Mouse (Mus musculus) large intestine, adult 2 months (tissue): ENCODE measurements around the gene Plekhh2. TPM values are rescaled to one million over a fixed set of nuclear protein-coding genes. Genes with fewer than 3 reads are reported as not detected.
"Not testable (repeated sequence)": the region's sequence is repeated elsewhere in the genome, so short reads cannot be mapped to it uniquely, and the experiment has no call there.

ENCODE experiments used
- DNase-seq: peaks from one replicate; pipeline ENCODE4 v3.0.0-alpha.2; 2012; ENCODE audit warnings: low read depth, low spot score
- WGBS: fragments of 180-500 bp; shearing (Covaris S2); methylation state at CpG from one replicate; pipeline ENCODE4 v1.1.7; 2018; 5-methylcytosine and 5-hydroxymethylcytosine counted together
- polyA plus RNA-seq: library from polyadenylated mRNA; depleted of rRNA; stranded (reverse); fragments of >200 nt; gene quantifications from 2 replicates; pipeline ENCODE4 v1.2.3, GENCODE M21; 2012

Plekhh2 gene
- polyA plus RNA-seq, 1 experiment: 2.3 TPM

DNA sequence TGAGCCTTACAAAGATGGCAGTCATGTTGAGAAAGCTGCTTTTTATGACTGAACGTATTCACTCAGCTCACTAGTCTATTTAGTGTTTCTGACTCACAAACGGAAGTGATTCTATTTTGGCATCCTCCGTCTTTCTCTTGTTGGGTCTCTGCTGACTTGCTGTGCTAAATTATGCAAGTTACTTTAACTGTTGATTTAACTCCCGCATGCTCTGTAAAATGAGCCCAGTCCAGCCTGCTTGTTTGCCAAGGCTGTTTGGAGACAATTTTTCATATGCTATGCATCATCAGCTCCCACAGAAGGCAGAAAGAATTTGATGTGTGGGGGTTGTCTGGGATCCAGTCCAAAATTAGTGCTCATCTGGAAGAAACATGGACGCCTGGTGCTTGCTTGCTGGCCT is 1.3 kb upstream of the Plekhh2 start:
- 15% methylated on average over 5 of the region's 5 CpGs for WGBS
- no peak for DNase-seq

DNA sequence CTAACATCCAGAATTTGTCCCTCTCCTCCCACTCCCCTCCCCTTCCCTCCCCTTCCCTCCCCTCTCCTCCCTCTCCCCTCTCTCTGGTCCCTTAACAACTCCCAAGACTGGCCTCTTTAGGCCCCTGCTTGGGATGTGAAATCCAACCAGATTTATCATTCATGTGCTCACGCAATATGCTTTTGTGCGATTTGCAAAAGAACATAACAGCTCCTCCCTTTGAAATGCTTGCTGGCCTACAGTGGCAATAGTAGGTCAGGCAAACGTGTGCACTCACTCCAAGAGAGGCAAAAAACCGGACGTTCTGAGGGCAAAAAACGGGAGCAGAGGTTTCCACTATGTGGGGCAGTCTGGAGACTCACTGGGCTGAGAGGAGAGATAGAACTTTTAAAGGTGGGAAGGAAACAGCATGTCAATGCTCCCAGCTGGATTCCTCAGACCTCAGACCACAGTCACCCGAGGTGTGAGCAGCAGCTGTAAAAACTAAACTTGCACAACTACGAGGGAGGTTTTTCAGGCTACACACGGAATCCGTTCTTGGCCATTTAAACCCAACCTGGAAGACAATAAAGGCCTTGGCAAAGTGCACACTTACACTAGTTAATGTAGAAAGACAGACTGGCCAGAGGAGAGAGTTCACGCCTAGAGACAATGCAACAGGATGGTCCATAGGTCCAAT is 595 bp upstream of the Plekhh2 start:
- DNase-seq: no peak
- WGBS: 33% methylated on average over 11 of the region's 11 CpGs

DNA sequence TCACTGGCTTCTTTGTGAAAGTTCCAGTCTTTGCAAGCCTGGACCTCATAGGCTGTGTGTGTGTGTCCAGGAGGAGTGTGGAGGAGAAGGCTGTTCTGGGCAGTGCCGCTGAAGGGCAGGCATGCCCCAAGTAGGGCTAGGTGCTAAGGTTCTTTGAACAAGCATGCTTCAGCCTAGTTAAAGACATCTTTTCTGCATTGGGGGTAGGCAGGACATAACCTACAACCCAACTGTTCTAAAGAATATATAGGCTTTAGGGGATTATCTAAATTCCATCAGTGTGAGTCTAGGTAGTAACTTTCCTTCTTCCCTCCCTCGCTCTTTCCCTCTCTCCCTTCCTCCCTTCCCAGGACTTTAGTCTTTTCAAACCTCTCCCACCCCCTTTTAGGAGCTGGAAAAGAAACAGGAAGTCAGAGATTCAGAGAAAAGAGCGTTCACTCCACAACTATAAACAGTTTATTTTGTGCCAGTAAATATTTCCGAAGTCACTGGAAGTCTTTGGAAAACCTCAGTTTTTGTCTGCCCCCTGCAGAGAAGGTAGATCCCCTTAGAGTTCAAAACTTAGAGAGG is 906 bp downstream of the Plekhh2 start:
- whole genome bisulfite sequencing: 12% methylated on average over 4 of the region's 4 CpGs
- DNase-seq: no peak

DNA sequence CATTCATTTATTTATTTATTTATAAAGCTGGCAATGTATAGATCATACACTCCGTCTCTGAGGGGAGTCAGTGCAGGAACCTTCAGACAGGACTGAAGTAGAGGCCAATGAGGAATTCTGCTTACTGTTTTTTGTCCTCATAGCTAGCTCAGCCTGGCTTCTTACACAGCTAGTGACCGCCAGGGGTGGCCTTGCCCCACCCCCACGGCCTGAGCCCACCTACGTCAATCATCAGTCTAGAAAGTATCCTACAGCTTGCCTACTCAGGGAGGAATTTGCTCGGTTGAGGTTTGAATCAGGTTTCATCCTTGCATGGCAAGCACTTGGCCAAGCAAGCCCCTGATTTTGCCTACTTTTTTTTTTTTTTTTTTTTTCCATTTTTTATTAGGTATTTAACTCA is 4.2 kb downstream of the Plekhh2 start:
- 87% methylated on average over 5 of the region's 5 CpGs for WGBS
- no peak for DNase-seq

DNA sequence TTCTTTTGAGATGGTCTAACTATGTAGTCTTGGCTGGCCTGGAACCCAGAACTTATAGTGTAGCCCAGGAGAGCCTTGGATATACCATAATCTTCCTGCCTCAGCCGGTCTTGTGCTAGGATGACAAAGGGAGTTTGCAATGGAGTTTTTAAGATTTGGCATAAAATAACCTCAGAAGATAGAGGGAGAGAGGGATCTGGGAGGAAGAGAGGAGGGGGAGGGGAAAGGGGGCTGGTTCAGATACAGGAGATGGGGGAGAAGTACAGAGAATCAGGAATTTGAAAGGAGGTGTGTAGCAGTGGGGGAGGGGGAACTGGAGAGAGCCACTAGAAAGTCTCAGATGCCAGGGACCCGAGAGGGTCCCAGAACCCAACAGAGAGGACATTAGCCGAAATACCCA is 7.7 kb downstream of the Plekhh2 start:
- DNase-seq: no peak
- WGBS: 87% methylated on average over 3 of the region's 3 CpGs

DNA sequence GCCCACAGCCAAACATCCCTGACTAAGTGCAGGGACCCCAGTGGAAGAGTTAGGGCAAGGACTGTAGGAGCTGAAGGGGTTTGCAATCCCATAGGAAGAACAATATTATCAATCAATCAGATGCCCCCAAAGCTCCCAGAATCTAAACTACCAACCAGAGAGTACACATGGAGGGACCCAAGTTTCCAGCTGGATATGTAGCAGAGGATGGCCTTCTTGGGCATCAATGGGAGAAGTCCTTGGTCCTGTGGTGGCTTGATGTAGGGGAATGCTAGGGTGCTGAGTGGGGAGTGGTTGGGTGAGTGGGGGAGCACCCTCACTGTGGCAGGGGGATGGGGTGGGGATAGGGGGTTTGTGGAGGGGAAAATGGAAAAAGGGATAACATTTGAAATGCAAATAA is 8.4 kb downstream of the Plekhh2 start:
- no peak for DNase-seq

DNA sequence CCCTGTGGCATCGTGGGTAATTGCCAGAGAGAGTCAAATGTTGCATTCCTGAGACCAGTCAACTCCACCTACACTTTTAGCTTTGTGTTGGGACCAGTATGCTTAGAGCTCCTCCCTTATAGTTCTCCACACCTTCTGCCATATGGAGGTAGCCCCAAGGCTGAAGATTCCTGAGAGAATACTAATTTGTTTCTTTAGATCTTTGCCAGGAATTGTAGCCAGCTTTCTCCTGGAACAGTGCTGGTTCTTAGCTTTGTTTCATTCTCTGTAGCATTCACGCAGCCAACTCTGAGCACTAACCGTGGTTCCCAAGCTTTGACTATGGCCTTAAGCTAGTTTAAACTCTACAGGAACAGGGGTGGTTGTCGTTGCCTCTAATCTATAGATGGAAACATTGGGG is 17.7 kb downstream of the Plekhh2 start:
- DNase-seq: no peak
- WGBS: 69% methylated on average over 4 of the region's 4 CpGs

DNA sequence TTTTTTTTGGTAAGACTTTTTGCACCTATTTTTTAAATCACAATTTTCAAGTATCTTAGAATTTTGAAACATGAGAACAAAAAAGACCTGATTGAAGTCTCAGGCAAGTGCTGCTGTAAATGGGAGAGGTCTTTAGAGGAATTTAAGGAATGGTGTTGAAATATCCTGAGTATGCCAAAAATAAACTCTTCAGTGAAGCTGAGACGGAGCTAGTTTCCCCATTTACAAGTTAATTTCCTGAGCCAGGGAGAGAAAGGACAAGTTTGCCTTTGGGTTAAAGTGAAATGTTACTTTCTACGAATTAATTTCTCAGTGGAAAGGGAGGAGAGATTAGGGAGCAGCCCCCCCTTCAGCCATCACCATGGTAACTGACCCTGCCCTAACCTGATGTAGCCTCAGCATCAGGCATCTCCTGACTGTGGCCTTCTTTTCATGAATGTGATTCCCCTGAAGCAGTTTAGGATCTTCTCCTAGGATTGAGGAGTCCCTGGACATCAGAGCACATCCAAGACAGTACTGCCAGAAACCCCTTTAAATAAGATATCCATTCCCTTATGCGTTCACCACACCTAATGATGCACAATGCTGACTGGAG is 18.6 kb downstream of the Plekhh2 start:
- 47% methylated on average over 3 of the region's 3 CpGs for WGBS
- DNase-seq: no peak

DNA sequence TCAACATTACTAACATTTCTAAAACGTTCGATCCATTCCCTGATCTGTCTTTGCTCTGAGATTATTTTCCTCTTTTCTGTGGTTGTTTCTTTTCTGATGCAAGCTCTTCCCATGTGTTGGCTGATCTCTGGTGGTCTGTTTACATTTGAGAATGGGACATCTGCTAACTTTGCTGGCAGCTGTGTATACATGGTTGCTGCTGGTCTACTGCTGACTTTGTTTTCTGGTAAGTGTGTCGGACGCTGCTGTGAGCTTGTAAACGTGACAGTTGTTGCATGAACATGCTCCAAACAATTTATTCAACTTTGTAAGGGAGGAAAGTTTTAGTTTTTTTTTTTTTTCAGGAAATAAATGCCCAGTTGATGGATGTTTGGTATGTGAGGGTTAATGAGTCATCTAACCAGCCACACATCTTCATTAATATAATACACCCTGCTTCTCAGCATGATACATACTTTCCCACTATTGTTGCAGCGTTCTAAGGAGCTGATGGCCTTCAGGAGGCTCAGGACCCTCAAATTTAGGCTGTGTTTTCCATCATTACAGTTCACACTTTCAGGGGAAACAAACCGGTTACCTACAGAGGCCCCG is 21.3 kb downstream of the Plekhh2 start:
- no peak for DNase-seq
- 53% methylated on average over 8 of the region's 8 CpGs for WGBS

DNA sequence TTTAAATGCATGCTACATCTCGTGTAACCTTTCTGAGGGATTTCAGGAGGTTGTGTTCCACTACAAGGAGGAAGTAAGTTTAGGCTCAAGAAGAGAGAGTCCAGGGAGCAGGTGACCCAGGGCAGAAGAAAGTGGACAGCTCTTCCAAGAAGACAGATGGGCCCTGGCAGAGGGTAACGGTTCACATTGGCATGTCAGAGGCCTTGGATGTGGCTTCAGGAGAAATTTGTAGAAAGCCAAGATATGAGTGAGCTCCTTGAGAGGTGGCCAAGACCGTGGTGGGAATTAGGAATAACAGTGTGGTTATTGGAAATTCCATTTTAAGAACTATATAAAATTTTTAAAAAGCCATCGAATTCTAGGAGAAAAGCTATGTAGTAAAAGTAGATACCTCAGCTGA is 22.1 kb downstream of the Plekhh2 start:
- DNase-seq: no peak
- WGBS: 72% methylated on average over 4 of the region's 4 CpGs

DNA sequence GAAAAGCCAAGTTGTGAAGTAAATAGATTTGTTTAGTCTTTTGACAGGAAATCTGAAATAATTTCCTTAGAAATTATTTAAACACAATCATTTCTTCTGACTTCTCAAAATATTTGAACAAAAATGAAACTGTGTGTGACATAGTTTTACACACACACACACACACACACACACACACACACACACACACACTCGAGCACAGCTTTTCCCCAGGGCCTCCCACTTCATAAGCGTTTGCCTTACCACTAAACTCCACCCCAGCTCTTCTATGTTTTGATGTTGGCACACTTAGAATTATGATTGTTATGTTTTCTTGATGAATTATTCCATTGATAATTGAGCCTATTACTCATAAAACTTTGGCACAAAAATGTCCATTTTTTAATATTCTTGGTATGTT is 22.9 kb downstream of the Plekhh2 start:
- 58% methylated on average over 2 of the region's 2 CpGs for WGBS

DNA sequence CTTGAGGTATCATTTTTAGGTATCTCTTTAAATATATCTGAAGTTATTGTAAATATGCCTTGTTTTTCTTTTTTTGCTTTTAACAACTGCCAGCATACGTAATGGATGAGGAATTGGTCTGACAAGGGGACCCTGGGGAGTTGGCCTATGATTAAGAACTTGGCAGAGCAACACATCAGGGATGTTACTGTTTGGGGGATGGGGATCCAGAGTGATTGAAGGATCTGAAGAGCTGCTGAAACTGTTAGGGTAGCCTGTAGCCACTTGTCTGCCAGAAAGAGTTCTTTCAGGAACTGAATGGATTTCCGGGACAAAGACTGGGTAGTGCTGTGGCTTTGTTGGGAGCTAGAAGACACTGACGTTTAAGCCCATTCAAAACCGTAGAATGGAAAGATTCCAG is 23.5 kb downstream of the Plekhh2 start:
- DNase-seq: no peak
- 80% methylated on average over 4 of the region's 4 CpGs for WGBS

More for the DNA sequence above, 22.9 kb downstream of the Plekhh2 start:
- DNase-seq: no peak

DNA sequence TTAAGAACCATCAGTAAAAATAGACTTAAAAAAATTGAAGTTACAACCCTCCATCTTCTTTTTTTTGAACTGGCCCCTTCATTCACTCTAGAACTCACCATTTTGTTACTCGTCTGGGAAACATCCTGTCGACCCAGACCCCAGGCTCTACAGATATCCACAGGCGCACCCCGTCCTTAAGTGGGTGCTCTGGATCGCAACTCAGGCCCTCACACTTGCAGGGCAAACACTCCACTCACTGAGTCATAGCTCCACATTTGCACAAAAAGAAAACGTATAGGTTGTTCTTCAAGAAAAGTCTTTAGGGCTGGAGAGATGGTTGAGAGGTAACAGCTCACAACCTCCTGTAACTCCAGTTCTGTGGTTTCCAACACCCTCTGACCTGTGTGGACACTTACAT is 25.6 kb downstream of the Plekhh2 start:
- no peak for DNase-seq
- 90% methylated on average over 6 of the region's 6 CpGs for WGBS

DNA sequence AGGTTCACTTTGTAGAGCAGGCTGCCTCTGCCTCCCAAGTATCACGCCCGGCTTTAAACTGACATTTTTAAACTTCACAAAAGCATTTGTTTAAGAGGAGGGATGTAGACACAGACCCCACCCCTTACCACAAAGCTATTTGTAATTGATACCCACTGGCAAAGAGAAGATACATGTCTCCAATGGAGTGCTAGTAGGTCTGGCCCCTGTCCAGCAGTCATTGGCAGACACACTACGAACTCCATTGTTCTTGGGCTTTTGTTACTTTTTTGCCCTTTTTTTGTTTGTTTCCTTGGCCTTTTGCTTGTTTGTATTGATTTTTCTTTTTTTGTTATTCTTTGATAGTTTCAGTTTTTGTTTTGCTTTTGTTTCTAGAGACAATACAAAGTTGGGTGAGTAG is 26.3 kb downstream of the Plekhh2 start:
- no peak for DNase-seq
- 82% methylated on average over 3 of the region's 3 CpGs for WGBS

DNA sequence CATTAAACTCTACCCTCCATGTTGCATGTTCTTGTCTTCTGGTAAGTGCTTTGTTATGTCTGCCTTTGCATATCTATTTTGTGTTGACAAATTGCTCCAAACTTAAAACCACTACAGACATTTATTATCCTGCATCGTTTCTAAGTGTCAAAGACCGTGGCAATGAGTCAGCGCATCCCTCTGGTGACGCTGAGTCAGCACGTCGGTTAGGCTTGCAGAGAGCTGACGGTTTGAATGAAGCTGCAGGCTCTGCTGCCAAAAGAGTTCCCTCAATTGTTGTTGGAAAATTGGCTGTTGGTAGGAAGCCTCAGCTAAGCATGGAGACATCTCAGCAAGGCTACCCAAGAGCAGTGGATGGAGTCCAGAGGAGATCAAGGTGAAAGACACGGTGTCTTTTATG is 28.9 kb downstream of the Plekhh2 start:
- DNase-seq: no peak
- WGBS: 62% methylated on average over 8 of the region's 8 CpGs

DNA sequence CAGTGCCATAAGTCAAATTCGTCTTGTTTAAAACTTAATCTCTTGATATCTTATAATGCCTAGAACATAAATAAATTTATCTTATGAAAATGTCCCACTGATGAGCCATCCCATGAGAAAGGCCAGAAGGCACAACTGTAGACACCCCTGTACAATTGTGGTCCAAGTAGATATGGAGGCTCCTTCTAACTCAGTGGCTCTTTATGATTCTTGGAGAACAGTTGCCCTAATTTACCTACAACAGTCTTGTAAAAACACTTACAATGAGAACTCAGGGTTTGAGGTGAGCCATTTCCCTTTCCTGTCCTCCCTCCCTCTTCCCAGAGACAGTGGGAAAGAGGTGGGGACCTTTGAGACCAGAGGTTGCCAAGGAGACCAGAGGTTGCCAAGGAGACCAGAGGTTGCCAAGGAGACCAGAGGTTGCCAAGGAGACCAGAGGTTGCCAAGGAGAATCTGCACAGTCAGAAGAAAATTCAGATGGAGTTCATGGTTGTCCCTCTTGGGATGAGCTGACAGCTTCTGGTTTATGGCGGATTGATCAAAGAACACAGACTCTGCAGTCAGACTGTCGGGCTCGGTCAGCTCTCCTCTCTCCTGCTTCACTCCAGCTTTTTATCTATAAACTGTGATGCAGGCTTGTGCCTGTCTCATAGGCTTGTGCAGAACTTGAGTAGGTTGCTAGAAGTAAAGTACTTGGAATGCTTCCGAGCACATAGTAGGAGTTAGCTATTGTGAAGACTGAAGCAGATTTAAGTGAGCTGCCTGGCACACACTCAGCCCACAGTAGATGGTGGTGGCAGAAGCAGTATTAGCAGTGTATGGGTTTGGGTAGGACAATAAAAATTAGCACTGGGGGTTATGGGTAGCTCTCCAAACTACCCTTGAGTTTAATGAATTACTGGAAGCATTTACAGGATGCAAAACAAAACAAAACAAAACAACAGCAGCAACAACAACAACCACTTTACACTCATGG is 39.5 kb downstream of the Plekhh2 start:
- WGBS: 76% methylated on average over 5 of the region's 5 CpGs
- no peak for DNase-seq

DNA sequence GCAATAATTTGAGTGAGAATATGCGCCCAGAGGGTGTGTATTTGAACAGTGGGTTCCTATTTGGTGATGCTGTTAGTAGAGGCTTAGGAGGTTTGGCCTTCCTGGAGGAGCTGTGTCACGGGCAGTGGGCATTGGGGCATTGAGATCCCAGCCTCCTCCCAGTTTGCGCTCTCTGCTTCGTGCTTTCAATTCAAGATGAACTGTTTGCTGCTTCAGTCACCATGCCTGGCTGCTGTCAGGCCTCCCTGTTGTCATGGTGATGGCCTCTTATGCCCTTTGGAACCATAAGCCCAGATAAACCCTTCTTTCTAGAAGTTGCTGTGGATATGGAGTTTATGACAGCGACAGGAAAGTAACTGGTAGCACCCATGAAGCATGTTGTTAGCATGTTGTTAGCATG is 40.5 kb downstream of the Plekhh2 start:
- DNase-seq: no peak
- 41% methylated on average over 5 of the region's 5 CpGs for WGBS

DNA sequence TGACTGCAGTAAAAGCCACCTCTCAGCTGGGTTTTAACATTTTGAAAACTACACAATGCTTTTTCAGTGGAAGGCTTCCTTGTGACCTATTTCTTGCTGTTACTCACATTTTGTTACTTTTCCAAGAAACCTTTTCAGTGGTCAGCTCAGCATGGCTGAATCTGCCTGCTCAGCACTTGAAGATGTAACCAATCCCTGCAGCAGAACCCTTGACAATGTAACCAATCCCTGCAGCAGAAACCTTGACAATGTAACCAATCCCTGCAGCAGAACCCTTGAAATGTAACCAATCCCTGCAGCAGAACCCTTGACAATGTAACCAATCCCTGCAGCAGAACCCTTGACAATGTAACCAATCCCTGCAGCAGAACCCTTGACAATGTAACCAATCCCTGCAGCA is 52.6 kb downstream of the Plekhh2 start:
- DNase-seq: not testable (repeated sequence)

DNA sequence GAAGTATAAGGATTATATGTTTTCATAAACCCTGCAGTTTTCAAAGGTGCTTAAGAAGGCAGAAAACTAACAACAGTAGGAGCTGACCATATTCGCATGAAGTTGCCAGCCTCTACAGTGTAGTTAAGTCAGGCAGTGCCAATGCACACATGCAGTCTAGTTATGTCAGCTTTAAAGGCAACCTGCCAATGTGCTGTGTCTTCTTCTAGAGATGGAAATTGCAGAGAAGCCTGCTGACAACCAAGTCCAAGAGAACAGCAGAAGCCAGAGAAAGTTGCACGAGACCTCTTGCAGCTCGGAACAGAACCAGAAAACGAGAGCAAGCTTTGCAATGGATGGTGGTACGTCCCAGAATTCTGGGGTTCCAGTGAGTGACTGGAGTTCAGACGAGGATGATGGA is 54.1 kb downstream of the Plekhh2 start:
- DNase-seq: no peak
- 93% methylated on average over 6 of the region's 6 CpGs for WGBS
